Mouse (Mus musculus) embryonic stem cell, embryonic (primary cell): ENCODE results near the gene Acer1.

Experiments
- CTCF ChIA-PET, 4 experiments: fragments of 300-600 bp in 2 of 4; fragments of 350-600 bp in 2 of 4; sonication (Branson Sonifier 250); formaldehyde crosslinking; loops; one replicate each; lab custom pipeline; 2022; ENCODE audit warnings: inconsistent platforms in 2 of 4; lab: Charles Lee
- POLR2A ChIA-PET, 4 experiments: fragments of 300-600 bp in 2 of 4; fragments of 350-600 bp in 2 of 4; sonication (Branson Sonifier 250); formaldehyde crosslinking; loops; one replicate each; lab custom pipeline; 2022; ENCODE audit warnings: antibody characterized with exemption in 4 of 4, inconsistent platforms in 1 of 4; lab: Charles Lee

Gene Acer1

DNA sequence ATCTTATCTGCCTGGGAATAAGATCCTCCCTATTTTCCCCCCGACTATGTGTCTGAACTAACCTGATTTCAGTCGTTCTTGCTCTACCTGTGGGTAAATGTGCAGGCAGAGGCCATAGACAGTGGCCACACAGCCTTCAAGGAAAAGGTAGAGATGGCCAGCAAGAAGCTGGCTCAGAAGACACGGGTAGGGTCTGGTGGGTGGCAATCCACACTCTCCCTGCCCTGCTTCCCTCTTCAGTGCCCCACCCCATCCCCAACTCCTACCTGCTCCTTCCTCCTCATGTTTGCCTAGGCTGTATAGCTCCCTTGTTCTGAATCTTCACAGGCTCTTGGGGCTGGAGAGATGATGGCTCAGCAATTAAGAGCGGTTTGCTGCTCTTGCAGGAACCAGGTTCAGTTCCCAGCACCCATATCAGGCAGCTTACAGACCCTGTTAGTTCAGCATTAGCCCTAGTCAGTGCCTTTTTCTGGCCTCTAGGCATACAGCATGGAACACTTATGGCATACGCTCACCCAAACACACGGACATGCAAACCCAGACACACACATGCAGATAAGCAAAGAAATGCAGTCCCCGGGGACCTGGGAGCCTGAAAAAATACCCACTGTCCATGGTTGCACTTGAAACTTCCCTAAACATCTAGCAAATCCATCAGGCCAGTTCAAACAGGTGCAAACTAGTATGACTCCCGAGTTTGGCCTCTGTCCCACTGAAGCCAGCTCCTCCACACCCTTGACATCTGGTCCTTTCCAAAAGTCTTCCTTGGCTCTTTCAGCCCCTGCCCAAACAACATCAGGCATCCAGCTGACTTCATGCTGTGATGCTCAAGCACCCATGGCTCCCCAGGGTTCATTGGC, 5.2 kb downstream of the Acer1 start:
- ChIA-PET CTCF (no interaction called here), POLR2A (interaction anchor here in 2 of 4 experiments (1.3 to 5.5 kb wide), 3 partner anchors 13 to 56 kb away, joined by 3 to 20 read pairs (median 5); partner anchors contain the start of gene Clpp (in 1 of the 2))

DNA sequence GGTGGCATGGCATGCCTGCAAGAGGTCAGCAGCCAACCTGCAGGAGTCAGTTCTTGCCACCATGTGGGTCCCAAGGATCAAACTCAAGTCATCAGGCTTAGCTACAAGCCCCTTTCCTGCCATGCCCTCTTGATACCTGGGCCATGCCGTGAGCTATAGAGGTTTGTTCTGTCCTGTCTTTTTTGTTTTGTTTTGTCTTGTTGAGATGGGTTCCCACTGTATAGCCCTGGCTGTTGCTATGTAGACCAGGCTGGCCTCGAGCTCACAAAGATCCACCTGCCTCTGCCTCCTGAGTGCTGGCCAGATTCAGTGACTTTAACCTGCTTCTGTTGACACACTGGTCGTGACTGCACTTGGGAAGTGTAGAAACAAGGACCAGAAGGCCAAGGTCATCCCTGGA, 6.5 kb downstream of the Acer1 start:
- CTCF ChIA-PET: interaction anchor here in 2 of 4 experiments (0.7 to 1.5 kb wide), 2 partner anchors 10 to 13 kb away, joined by 3 read pairs; no protein-coding TSS in a partner anchor
- POLR2A ChIA-PET: interaction anchor here in 1 of 4 experiments (0.8 to 2.5 kb wide), 9 partner anchors 9 to 210 kb away, joined by 3 to 11 read pairs (median 4); partner anchors contain the start of genes Alkbh7, Clpp, Dus3l and Gm17949

DNA sequence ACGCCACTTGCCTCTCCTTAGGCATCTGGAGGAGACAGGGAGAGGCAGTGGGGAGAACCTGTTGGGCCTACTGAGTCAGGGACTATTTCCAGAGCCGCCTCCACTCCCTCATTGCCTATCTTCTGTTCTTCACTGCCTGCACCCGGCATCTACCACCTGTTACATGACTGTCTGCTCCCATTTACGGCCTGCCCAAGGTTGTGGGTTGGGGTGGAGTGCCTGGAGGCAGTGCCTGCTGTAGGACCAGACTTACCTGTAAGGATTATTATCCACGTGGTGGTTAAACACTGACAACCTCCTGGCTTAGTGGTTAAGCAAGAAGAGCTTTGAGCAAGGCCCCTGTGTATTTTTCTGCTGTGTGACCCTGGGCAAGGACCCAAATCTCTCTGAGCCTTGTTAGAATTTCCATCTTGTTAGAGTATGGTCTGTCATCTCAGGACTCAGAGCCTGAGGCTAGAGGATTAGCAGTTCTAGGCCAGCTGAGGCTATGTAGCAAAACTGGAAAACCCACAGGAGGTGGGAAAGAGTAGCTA, 7.2 kb downstream of the Acer1 start:
- CTCF ChIA-PET: interaction anchor here in 2 of 4 experiments (0.7 to 1.5 kb wide), 2 partner anchors 10 to 14 kb away, joined by 3 read pairs; no protein-coding TSS in a partner anchor

DNA sequence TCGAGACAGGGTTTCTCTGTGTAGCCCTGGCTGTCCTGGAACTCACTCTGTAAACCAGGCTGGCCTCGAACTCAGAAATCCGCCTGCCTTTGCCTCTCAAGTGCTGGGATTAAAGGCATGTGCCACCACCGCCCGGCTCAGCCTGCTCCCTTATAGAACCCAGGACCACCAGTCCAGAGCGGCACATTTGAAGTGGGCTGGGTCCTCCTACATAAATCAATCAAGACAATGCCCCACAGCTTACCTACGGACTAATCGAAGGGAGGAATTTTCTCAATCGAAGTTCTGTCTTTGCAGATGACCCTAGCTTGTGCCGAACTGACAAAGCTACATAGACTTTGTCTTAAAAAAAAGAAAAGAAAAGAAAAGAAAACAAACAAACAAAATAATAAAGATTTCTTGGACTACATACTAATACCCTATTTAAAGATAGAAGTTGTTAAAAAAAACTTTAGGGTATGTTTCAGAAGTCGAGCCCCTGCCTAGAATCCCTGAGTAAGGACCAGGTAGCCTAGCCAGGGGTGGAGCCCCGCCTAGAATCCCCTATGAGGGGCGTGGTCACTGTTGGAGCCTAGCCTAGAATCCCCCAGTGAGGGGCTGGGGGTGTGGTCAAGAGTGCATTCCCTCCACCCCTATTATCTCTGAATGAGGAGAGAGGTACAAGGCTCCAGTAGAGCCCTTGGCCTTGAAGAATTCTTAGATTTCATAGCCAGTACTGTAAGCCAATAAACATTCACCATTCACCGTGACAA, 7.8 kb downstream of the Acer1 start:
- POLR2A ChIA-PET: interaction anchor here in 2 of 4 experiments (1.0 to 2.5 kb wide), 6 partner anchors 10 to 209 kb away, joined by 3 to 11 read pairs (median 4); partner anchors contain the start of genes Clpp (in 1 of the 2) and Dus3l (in 1 of the 2)
- CTCF ChIA-PET: interaction anchor here in 2 of 4 experiments (0.6 to 0.7 kb wide), 2 partner anchors 27 to 209 kb away, joined by 3 read pairs; no protein-coding TSS in a partner anchor

More for the DNA sequence above, 7.2 kb downstream of the Acer1 start:
- POLR2A ChIA-PET: interaction anchor here in 1 of 4 experiments (0.8 to 2.5 kb wide), 8 partner anchors 10 to 210 kb away, joined by 3 to 11 read pairs (median 4); partner anchors contain the start of genes Alkbh7, Clpp, Dus3l and Gm17949

DNA sequence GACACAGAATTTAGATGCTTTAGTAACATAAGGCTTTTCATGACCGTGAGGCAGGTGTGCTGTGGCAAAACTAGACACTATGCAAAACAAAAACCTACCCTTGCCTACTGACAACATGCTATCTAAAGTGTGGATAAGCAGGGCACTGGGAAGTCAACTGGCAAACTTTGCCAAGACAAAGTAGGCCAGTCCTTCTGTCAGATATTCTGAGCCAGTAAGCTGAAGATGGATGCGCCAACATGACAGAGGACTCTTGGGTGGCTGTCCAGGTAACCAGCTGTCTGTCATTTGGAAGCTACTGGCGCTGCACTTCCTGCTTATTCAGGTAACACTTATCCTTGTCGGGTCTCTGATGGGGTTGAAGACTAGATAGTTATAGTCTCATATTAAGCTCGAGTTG, 11.8 kb downstream of the Acer1 start:
- ChIA-PET CTCF (interaction anchor here in 2 of 4 experiments (0.5 to 1.6 kb wide), 4 partner anchors 13 to 900 kb away, joined by 3 to 4 read pairs (median 3); no protein-coding TSS in a partner anchor), POLR2A (interaction anchor here in 2 of 4 experiments (0.5 to 0.6 kb wide), 2 partner anchors 40 to 1162 kb away, joined by 3 to 8 read pairs; no protein-coding TSS in a partner anchor)

DNA sequence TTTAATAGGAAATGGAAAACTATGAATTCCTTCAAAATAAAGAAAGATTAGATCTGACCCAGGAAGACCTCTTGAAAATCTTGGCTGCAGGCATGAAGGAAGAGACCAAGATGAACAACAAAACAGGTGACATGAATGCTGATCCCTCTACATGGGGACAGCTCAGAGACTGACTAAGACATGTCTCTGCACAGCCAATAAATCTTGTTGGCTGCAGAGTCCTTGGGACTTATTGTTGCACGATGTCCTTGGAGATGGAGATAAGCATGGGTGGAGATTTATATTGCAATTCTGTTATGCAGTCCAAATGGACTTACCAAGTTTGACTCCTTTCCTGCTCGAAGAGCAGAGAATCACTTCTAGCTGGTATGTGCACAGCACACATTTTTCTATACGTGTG, 12.6 kb downstream of the Acer1 start:
- ChIA-PET CTCF (interaction anchor here in 2 of 4 experiments (0.7 to 1.6 kb wide), 3 partner anchors 12 to 899 kb away, joined by 3 to 4 read pairs (median 3); no protein-coding TSS in a partner anchor), POLR2A (interaction anchor here in 1 of 4 experiments (0.6 kb wide), 1 partner anchor 344 kb away, joined by 6 read pairs; no protein-coding TSS in a partner anchor)

DNA sequence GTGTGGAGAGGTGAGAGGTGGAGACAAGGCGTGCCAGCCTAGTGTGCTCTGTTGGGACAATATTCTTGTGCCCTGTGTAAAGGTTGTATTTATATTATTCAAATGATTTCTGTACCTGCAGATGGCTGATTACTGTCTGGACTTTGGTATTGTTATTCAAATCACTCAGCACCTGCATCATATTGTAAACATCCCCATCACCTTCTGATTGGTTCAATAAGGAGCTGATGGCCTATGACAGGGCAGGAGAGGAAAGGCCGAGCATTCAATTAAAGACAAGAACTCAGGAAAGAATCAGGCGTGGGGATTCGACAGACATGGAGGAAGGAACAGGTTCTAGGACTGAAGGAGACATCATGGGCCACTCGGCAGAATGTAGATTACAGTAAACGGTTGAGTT, 18.3 kb downstream of the Acer1 start:
- CTCF ChIA-PET: interaction anchor here in 3 of 4 experiments (0.6 to 3.1 kb wide), 6 partner anchors 9 to 410 kb away, joined by 3 to 10 read pairs (median 5); partner anchors contain the start of gene Alkbh7 (in 1 of the 3)

DNA sequence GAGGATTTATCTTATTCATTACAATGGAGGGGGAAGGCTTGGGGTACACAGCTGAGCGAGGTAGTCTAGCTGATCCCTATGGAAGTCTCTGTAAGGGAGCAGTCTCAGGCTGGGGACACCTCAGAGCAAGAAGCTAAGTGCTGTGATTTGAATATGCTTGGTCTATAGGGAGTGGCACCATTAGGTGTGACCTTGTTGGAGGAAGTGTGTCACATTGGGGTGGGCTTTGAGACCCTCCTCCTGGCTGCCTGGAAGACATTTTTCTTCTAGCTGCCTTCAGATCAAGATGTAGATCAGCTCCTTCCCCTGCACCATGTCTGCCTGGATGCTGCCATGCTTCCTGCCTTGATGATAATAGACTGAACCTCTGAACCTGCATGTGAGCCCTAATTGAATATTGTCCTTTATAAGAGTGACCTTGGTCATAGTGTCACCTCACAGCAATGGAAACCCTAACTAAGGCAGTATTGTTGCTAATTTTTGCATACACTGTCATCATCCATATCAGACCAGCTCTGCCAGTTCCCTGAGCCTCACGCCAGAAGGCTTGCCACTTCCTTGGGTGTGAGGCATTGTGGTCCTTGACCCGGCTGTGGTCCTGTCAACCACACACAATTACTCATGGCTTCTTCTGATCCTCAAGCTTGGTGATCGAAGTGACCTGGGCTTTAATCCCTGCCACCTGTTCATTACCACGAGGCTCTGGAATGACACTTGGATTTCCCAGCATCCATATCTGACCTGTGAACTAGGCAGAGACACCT, 19.1 kb downstream of the Acer1 start:
- CTCF ChIA-PET: interaction anchor here (0.8 to 3.1 kb wide), 8 partner anchors 12 to 460 kb away, joined by 3 to 10 read pairs (median 3); partner anchors contain the start of gene Alkbh7 (in 1 of the 4)
- POLR2A ChIA-PET: interaction anchor here in 3 of 4 experiments (0.9 to 2.7 kb wide), 17 partner anchors 10 to 336 kb away, joined by 3 to 12 read pairs (median 4); partner anchors contain the start of genes Acer1 (in 1 of the 3), Alkbh7 (in 1 of the 3), Clpp (in 1 of the 3) and Dus3l (in 1 of the 3)

More for the DNA sequence above, 18.3 kb downstream of the Acer1 start:
- POLR2A ChIA-PET: interaction anchor here in 3 of 4 experiments (0.6 to 2.7 kb wide), 18 partner anchors 9 to 236 kb away, joined by 3 to 12 read pairs (median 5); partner anchors contain the start of genes Dus3l (in 2 of the 3), Acer1 (in 1 of the 3), Alkbh7 (in 1 of the 3) and Clpp (in 1 of the 3)

DNA sequence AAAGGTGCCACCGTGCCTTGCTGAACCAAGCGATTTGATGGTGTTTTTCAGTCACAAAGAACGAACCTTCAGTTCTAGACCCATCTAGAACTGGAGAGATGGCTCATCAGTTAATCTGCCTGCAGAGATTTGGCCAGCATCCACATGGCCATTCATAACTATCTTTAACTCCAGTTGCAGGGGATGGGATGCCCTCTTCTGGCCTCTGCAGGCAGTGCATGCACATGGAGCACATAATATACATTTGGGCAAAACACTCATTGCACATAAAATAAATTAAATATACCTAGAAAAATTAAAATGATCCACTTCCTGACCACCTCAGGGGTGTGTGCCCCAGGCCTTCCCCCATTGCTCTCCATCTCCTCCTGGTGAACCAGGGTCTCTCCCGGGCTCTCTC, 20.0 kb downstream of the Acer1 start:
- ChIA-PET POLR2A (interaction anchor here in 2 of 4 experiments (0.6 to 2.7 kb wide), 10 partner anchors 10 to 289 kb away, joined by 3 to 12 read pairs (median 4); partner anchors contain the start of genes Clpp (in 1 of the 2), Dus3l (in 1 of the 2), Gm17949 (in 1 of the 2) and Gtf2f1 (in 1 of the 2)), CTCF (interaction anchor here in 3 of 4 experiments (0.8 to 3.1 kb wide), 5 partner anchors 11 to 226 kb away, joined by 3 to 10 read pairs (median 4); partner anchors contain the start of gene Alkbh7 (in 1 of the 3))

DNA sequence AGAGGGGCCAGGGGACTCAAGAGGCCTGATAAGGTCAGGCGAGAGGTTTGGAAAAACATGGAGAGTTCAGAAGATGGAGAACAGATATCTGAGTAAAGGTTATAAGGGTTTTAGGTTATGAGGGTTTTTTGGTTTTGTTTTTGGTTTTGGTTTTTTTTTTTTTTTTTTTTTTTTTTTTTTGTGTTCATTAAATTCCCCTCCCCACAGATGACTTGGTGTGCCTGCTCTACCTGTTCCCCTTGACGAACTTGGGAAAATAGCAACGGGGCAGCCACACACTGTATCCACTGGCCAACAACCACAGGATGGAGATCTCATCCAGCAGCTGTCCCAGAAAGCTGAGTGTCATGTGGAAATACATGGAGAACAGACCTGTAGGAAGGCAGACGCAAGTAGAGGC, 23.3 kb downstream of the Acer1 start:
- POLR2A ChIA-PET: no interaction called here
- CTCF ChIA-PET: no interaction called here

DNA sequence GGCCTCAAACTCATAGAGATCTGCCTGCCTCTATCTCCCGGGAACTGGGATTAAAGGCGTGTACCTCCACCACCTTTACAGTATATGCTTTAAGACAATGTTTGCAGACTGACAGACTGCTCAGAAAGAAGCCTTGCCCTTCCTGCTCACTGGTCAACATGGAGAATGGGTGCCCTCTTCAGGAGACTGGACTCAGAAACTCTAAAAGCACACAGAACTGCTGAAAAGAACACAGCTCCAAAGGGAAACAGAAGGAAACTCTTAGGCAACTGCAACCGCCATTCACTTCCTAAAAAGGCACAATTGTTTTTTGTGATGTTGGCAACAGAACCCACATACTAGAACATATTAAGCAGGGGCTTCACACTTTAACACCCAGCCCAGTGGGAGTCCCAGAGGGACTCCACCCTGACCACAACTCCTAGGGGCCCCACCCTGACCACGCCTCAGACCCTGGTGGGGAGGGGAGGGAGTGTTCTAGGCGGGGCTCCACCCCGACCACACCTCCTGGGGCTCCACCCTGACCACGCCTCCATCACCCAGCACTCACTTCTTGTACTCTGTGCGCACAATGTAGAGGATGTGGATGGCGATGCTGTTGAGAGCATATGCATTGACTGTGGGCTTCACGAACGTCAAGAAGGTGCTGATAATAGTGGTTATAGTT, 24.0 kb downstream of the Acer1 start:
- CTCF ChIA-PET: interaction anchor here in 1 of 4 experiments (0.7 kb wide), 1 partner anchor 180 kb away, joined by 3 read pairs; no protein-coding TSS in a partner anchor
- POLR2A ChIA-PET: no interaction called here

DNA sequence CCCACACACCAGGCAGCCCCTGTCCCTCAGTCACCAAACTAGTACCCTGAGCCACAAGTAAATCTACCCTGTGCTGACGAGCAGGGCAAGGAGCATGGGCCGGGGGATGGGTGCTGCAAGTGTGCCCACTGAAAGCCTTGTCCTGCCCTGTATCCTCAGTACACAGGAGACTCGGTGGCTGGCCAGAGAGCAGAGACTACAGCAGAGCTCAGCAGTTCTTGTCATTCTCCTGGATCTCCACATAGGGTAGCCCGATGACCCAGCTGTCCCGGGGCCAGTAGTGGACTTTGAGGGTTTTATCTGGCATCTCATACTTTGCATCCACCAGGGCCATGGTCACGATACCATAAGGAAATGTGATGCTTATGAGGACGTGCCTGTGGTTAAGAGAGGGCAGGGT, 27.1 kb downstream of the Acer1 start:
- POLR2A ChIA-PET: interaction anchor here in 1 of 4 experiments (1.2 kb wide), 1 partner anchor 193 kb away, joined by 3 read pairs; no protein-coding TSS in a partner anchor
- CTCF ChIA-PET: interaction anchor here in 1 of 4 experiments (0.6 kb wide), 1 partner anchor 198 kb away, joined by 3 read pairs; no protein-coding TSS in a partner anchor

DNA sequence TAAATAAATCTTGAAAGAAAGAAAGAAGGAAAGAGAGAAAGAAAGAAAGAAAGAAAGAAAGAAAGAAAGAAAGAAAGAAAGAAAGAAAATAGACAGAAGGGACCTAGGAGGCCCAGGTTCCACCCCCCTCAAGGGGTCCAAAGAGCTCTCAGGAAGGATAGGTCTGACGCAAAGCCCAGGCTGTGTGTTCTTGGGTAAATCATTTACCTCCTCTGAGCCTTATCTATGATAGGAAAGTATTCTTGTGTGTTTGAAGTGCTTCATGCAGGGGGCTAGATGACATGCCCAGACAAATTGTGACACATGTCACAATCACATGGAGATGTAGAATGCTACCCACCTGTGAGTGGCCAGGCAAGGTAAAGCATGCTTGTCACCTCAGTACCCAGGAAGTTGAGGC, 29.3 kb downstream of the Acer1 start:
- ChIA-PET CTCF (interaction anchor here in 3 of 4 experiments (0.7 to 1.0 kb wide), 3 partner anchors 17 to 380 kb away, joined by 3 to 6 read pairs (median 3); partner anchors contain the start of gene Mllt1 (in 1 of the 3)), POLR2A (interaction anchor here in 2 of 4 experiments (1.0 to 1.4 kb wide), 8 partner anchors 9 to 188 kb away, joined by 3 to 4 read pairs (median 3); partner anchors contain the start of genes Dus3l (in 1 of the 2), Gm17949 (in 1 of the 2), Gtf2f1 (in 1 of the 2) and Khsrp (in 1 of the 2))

DNA sequence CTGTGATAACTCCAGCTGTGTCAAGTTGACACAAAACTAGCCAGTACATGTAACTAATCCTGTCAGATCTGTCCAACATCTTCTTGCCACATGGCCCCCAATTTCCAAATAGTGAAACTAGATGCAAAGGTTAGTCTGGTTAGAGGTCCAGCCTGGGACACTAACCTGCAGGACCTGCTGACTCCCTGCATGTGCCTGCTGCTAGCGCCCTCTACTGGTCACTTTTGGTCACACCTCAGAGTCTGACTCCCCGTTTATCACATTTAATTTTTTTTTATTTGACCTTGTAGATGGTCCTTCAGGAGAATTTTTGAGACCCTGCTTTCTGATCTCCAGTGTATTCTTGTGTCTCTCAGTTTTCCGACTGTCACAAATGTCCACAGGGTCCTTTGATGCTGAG, 31.0 kb downstream of the Acer1 start:
- POLR2A ChIA-PET: interaction anchor here in 1 of 4 experiments (0.6 kb wide), 1 partner anchor 13 kb away, joined by 3 read pairs; no protein-coding TSS in a partner anchor
- CTCF ChIA-PET: interaction anchor here (0.6 to 1.8 kb wide), 11 partner anchors 8 to 251 kb away, joined by 3 to 9 read pairs (median 3); partner anchors contain the start of gene Mllt1 (in 2 of the 4)

DNA sequence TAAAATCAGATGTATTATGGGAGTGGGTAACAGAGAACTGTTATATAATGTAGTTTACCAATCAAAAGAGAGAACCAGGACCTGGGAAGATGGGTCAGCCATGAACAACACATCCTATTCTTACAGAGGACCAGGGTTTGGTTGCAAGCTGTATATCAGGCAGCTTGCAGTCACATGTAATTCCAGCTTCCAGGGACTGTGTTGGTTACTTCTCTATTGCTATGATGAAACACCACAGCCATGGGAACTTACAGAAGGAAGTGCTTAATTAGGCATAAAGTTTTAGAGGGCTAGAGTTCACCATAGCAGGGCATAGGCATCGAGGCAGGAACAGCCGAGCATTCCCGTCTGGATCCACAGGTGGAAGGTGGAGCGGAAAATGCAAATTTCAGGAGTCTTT, 43.2 kb downstream of the Acer1 start:
- CTCF ChIA-PET: no interaction called here
- POLR2A ChIA-PET: interaction anchor here in 1 of 4 experiments (0.6 kb wide), 1 partner anchor 222 kb away, joined by 3 read pairs; no protein-coding TSS in a partner anchor
